Mouse (Mus musculus) midbrain, embryonic 12.5 days (tissue): ENCODE measurements around the gene Wnt3. TPM values are rescaled to one million over a fixed set of nuclear protein-coding genes. Genes with fewer than 3 reads are reported as not detected.

Experiments used
- ATAC-seq: fragments of 200-750 bp; cut with Nextera tagmentation; 2 replicates; pipeline ENCODE4 v1.8.0; 2017; ENCODE audit warnings: low read depth, moderate TSS enrichment, moderate library complexity; ENCODE audit not compliant: low FRiP score
- H3K27ac ChIP-seq: fragments of 300-500 bp; sonication (generic); replicated peaks from 2 replicates; pipeline ENCODE4 v1.5.1; 2016; ENCODE audit warnings: mild to moderate bottlenecking
- H3K27me3 ChIP-seq: fragments of 300-500 bp; sonication (generic); 2 replicates; pipeline ENCODE4 v1.6.1; 2016; ENCODE audit warnings: mild to moderate bottlenecking
- H3K36me3 ChIP-seq: fragments of 300-500 bp; sonication (generic); 2 replicates; pipeline ENCODE4 v1.6.1; 2016
- H3K4me1 ChIP-seq: fragments of 300-500 bp; sonication (generic); 2 replicates; pipeline ENCODE4 v1.6.1; 2016
- H3K4me2 ChIP-seq: fragments of 300-500 bp; sonication (generic); replicated peaks from 2 replicates; pipeline ENCODE4 v1.6.1; 2016; ENCODE audit warnings: mild to moderate bottlenecking, moderate library complexity
- H3K4me3 ChIP-seq: fragments of 300-500 bp; sonication (generic); 2 replicates; pipeline ENCODE4 v1.5.1; 2016; ENCODE audit warnings: mild to moderate bottlenecking
- H3K9ac ChIP-seq: fragments of 300-500 bp; sonication (generic); replicated peaks from 2 replicates; pipeline ENCODE4 v1.6.1; 2016; ENCODE audit warnings: mild to moderate bottlenecking, moderate library complexity
- H3K9me3 ChIP-seq: fragments of 300-500 bp; sonication (generic); 2 replicates; pipeline ENCODE4 v1.6.1; 2016; ENCODE audit warnings: mild to moderate bottlenecking
- whole genome bisulfite sequencing: fragments of 180-500 bp; shearing (Covaris S2); methylation state at CpG from one replicate; pipeline ENCODE4 v1.1.7; 2016; 5-methylcytosine and 5-hydroxymethylcytosine counted together
- polyA plus RNA-seq: library from polyadenylated mRNA; unstranded; fragments of >200 nt; fragmentation: Nextera tagmentation; extraction: Ambion mirVana; gene quantifications from 2 replicates; pipeline ENCODE4 v1.2.1, GENCODE M21; 2016

Wnt3 gene
- polyA plus RNA-seq = 16.4 and 21.3 TPM in 2 replicates

DNA sequence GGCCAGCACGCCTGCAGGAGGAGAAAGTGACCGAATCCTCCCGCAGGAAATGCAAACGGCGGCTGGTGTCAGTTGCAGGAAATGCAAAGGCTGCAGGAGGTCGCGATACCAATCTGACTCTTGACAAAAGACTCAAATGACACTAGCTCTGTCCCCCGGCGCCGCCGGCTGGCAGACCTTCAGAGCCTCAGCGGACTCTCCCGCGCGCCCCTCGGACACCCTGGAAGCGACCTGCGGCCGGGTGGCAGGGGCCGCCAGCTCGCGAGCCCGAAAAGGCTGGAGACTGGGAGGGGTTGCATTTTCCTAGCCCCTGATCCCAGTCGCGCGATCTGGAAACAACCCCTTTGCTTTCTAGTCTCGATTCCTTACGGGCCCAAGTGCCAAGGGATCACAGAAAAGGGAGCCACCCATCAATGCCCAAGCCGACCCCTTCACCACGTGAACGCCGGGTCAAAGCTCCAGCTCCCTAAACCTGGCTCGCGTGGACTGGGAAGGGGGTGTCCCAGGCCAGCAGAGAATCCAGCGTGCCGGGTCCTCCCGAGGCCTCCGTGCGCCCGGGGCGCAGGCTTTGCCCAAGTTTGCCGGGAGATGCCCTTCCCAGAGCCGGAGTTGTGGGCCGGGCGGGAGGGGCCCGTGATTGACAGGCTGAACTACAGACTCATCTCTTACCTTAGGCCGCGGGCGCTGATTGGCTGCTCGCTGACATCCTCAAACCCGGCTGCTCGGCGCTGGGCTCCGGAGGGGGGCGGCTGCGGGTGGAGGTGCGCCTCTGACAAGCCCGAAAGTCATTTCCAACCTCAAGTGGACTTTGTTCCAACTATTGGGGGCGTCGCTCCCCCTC lies at the start of gene Wnt3:
TSS of gene Wnt3 (plus strand) at position 764 of the 841 bp plus-strand sequence.
- Histone ChIP-seq H3K4me1 (peaks cover 58% of the 10 kb centered on the region), H3K27ac (peak within 1 kb of the TSS; percentile 65), H3K9ac (peak within 1 kb of the TSS; percentile 67), H3K4me3 (peak within 1 kb of the TSS; percentile 54), H3K4me2 (peak within 1 kb of the TSS; percentile 83), H3K27me3 (peaks cover 92% of the 10 kb centered on the region), H3K9me3 (no peaks in the 10 kb centered on the region), H3K36me3 (no peaks in the 10 kb centered on the region)
- whole genome bisulfite sequencing = under 1% methylated on average over 60 of the region's 60 CpGs
- peak; percentile 82 for ATAC-seq

DNA sequence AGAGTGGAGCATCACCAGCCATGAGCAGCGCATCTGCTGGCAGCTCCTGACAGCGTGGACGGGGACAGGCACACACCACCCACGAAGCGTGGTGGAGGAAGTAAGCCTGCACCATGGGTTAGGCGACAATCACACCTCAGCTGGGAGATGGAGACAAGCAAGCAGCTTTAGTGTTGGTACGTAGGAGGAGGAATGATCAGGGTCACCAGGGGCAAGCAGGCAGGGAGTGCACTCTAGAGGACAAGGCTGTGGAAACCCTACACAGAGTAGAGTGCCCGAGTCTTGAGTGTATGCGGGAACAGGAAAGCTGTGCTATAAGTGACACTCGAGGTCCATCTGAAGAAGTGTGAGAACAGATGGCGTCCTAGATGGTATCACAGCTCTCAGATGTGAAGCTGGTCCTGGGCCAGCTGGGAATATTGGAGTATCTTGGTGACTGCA lies 49.6 kb upstream of the Wnt3 start:
- Histone ChIP-seq H3K4me2 (no peak overlapping the region), H3K4me3 (no peak overlapping the region), H3K36me3 (no peaks in the 10 kb centered on the region), H3K27ac (no peak overlapping the region), H3K4me1 (peaks cover 17% of the 10 kb centered on the region), H3K27me3 (no peaks in the 10 kb centered on the region; the same call in 1 of the 2 replicates), H3K9ac (no peak overlapping the region), H3K9me3 (no peaks in the 10 kb centered on the region)
- WGBS = 84% methylated on average over 11 of the region's 11 CpGs
- ATAC-seq = no peak

DNA sequence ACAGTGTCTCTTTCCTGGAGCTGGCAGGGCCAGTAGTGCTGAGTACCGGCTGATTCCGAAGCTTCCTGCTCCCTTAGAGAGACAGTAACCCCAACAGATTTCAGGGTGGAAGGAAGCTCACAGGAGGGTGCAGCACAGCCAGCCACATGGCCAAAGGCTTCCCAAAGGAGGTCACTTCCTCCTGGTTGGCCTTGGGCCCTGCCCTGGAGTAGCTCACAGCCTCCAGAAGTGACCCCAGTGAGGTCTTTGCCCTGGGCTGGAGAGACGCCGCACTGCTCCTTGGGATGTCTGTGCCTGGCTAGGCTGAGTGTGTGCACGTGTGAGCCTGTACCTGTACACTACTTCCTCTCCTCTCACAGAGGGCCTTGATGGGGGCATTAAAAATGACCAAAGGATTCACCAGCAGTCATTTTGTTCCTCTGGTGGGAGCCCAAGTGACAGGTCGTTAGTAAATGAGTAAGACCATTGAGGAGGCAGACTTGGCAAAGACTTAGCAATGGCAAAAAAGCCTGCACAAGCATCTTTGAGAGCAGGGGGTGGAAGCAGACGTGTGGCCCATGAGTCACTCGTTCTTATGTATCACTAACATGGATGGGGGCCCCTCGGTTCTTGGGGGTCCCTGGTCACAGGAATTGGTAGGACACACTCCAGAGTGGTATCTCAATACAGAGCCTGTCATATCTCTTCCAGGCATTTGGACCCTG lies 44.5 kb upstream of the Wnt3 start:
- H3K4me2 ChIP-seq = no peak overlapping the region
- peaks cover 9% of the 10 kb centered on the region for H3K27me3 ChIP-seq
- H3K4me1 ChIP-seq = no peaks in the 10 kb centered on the region
- no peak overlapping the region for H3K4me3 ChIP-seq
- ATAC-seq = no peak
- H3K36me3 ChIP-seq = no peaks in the 10 kb centered on the region
- H3K27ac ChIP-seq = no peak overlapping the region
- WGBS = 74% methylated on average over 9 of the region's 9 CpGs
- H3K9ac ChIP-seq = no peak overlapping the region
- no peaks in the 10 kb centered on the region for H3K9me3 ChIP-seq

DNA sequence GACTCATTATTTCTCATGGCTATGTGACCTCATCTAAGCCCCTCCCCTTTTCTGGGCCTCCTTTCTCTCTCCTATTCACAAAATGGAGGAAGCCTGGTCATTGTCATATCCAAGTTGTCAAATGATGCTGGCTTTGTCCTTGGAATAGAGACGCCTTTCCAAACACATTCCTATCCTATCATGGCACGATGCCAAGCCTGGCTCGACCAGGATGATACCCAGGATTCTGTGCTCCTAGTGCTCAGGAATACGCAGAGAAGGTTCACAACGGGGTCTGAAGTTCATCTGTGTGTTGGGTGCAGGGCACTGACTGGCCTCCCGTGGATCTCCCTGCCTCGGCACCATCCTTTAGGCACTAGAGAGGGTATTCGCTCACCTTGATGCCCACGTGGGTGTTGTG lies 42.4 kb upstream of the Wnt3 start:
- Histone ChIP-seq H3K4me2 (no peak overlapping the region), H3K4me1 (no peaks in the 10 kb centered on the region), H3K4me3 (no peak overlapping the region), H3K36me3 (no peaks in the 10 kb centered on the region), H3K27me3 (peaks cover 9% of the 10 kb centered on the region), H3K9me3 (no peaks in the 10 kb centered on the region), H3K9ac (no peak overlapping the region), H3K27ac (no peak overlapping the region)
- no peak for ATAC-seq
- 90% methylated on average over 9 of the region's 9 CpGs for WGBS

GRCm38 (mm10) chr11:103732306-103732705 lies 41.6 kb upstream of the Wnt3 start:
- 84% methylated on average over 7 of the region's 7 CpGs for WGBS
- ATAC-seq = no peak
- no peak overlapping the region for H3K4me2 ChIP-seq

GRCm38 (mm10) chr11:103733069-103733468 lies 40.9 kb upstream of the Wnt3 start:
- Histone ChIP-seq H3K4me1 (no peaks in the 10 kb centered on the region), H3K9me3 (no peaks in the 10 kb centered on the region), H3K4me2 (no peak overlapping the region), H3K36me3 (no peaks in the 10 kb centered on the region), H3K27ac (no peak overlapping the region), H3K9ac (no peak overlapping the region), H3K4me3 (no peak overlapping the region), H3K27me3 (peaks cover 9% of the 10 kb centered on the region)
- no peak for ATAC-seq
- WGBS = 73% methylated on average over 4 of the region's 4 CpGs

More at GRCm38 (mm10) chr11:103732306-103732705, 41.6 kb upstream of the Wnt3 start:
- Histone ChIP-seq H3K27me3 (peaks cover 9% of the 10 kb centered on the region), H3K4me3 (no peak overlapping the region), H3K9me3 (no peaks in the 10 kb centered on the region), H3K27ac (no peak overlapping the region), H3K36me3 (no peaks in the 10 kb centered on the region), H3K4me1 (no peaks in the 10 kb centered on the region), H3K9ac (no peak overlapping the region)

GRCm38 (mm10) chr11:103733961-103734360 lies 40.0 kb upstream of the Wnt3 start:
- no peak overlapping the region for H3K4me2 ChIP-seq
- 86% methylated on average over 2 of the region's 2 CpGs for WGBS
- ATAC-seq = no peak

GRCm38 (mm10) chr11:103734411-103735045 lies 39.4 kb upstream of the Wnt3 start:
- no peak overlapping the region for H3K9ac ChIP-seq
- H3K27ac ChIP-seq = no peak overlapping the region
- no peak for ATAC-seq
- no peaks in the 10 kb centered on the region for H3K36me3 ChIP-seq
- WGBS = 77% methylated on average over 5 of the region's 5 CpGs
- no peak overlapping the region for H3K4me3 ChIP-seq
- H3K9me3 ChIP-seq = no peaks in the 10 kb centered on the region
- H3K4me1 ChIP-seq = no peaks in the 10 kb centered on the region
- H3K27me3 ChIP-seq = peaks cover 9% of the 10 kb centered on the region
- no peak overlapping the region for H3K4me2 ChIP-seq

More at GRCm38 (mm10) chr11:103733961-103734360, 40.0 kb upstream of the Wnt3 start:
- no peak overlapping the region for H3K4me3 ChIP-seq
- H3K27ac ChIP-seq = no peak overlapping the region
- H3K4me1 ChIP-seq = no peaks in the 10 kb centered on the region
- H3K27me3 ChIP-seq = peaks cover 9% of the 10 kb centered on the region
- H3K9ac ChIP-seq = no peak overlapping the region
- no peaks in the 10 kb centered on the region for H3K36me3 ChIP-seq
- H3K9me3 ChIP-seq = no peaks in the 10 kb centered on the region

DNA sequence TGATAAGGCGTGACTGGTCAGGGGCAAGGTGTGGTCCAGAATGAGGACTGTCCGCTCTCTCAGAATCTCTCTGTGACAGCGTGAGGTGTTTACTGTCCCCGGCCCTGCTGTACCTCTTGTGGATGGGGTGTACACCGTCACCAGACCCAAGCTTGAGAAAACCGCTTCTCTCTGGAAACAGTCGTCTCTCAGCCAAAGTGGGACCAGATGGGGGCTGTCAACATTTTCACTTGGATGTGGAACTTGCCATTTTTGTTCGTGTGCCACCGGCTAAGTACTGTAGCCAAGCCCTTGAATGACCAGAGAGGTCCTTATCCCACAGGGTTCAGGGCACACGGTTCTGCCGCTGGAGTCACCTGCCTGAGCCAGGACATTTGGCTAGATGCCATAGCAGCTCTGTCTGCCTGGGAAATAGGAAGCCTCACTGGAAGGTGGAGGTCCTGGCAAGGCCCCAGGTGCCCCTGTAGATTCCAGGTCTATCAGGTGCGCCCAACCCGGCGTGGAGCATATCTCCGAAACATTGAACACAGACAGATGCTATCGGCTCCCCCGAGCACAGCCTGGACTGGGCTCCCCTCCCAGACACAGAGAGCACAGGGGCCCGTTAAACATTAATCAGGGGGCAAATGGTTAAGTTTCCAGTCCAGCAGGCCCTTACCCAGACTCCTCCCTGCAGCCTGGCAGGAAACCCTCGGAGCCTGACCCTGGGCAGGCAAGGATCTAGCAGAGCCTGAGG lies 38.7 kb upstream of the Wnt3 start:
- Histone ChIP-seq H3K27me3 (peaks cover 9% of the 10 kb centered on the region), H3K4me1 (no peaks in the 10 kb centered on the region), H3K9ac (no peak overlapping the region), H3K4me2 (no peak overlapping the region), H3K27ac (no peak overlapping the region), H3K36me3 (no peaks in the 10 kb centered on the region), H3K9me3 (no peaks in the 10 kb centered on the region), H3K4me3 (no peak overlapping the region)
- whole genome bisulfite sequencing = 81% methylated on average over 19 of the region's 19 CpGs
- no peak for ATAC-seq

DNA sequence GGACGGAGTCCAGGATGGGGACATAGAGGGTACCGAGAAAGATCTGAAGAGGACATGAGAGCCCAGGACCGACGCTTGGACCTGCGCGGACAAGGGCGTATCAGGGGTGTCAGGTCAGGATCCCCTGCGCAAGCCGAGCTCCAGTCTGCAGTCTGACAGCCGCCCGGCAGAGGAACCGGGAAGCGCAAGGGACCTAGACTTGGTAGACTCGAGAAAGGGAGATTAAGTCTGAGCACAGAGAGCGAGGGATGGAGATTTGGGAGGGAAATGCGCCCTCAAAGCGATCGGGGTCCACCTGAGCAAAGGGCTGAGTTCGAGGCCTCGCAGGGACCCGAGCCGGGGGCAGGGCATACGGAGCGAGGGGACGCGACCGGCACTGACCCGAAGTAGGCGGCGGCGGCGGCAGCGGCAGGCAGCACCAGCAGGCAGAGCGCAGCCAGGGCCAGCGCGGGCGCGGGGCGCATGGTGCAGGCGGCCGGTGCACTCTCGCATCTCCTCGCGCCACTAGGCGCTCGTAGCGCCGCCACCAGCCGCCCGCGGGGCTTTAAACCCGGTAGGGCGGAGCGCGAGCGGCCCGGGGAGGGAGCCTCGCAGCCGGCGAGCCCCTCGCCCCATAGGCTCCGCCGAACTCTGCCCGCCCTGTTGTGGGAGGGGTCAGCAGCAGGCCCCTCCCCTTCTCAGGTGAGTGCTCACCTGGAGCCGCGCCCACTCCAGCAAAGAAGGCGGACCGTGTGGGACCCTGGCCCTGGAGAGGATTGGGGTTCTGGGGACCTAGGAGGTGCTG lies 24.5 kb upstream of the Wnt3 start, which contains the start of gene Wnt9b:
TSS of gene Wnt9b (minus strand) at position 516 of the 784 bp plus-strand sequence.
- Histone ChIP-seq H3K4me2 (peak within 1 kb of the TSS; percentile 79), H3K27me3 (peaks cover 86% of the 10 kb centered on the region), H3K4me1 (peaks cover 12% of the 10 kb centered on the region), H3K9me3 (no peaks in the 10 kb centered on the region), H3K4me3 (peak within 1 kb of the TSS; percentile 46), H3K9ac (peak within 1 kb of the TSS; percentile 20; the same call in 1 of the 2 replicates), H3K27ac (no peak within 1 kb of the TSS), H3K36me3 (no peaks in the 10 kb centered on the region)
- under 1% methylated on average over 40 of the region's 68 CpGs for WGBS
- ATAC-seq = peak; percentile 19; the same call in 1 of the 2 replicates

GRCm38 (mm10) chr11:103750612-103751011 lies 23.3 kb upstream of the Wnt3 start:
- H3K36me3 ChIP-seq = no peaks in the 10 kb centered on the region
- H3K27ac ChIP-seq = no peak overlapping the region
- H3K9ac ChIP-seq = no peak overlapping the region
- no peak overlapping the region for H3K4me3 ChIP-seq
- 67% methylated on average over 3 of the region's 3 CpGs for WGBS
- H3K27me3 ChIP-seq = peaks cover 87% of the 10 kb centered on the region
- H3K9me3 ChIP-seq = no peaks in the 10 kb centered on the region
- no peak for ATAC-seq
- peaks cover 12% of the 10 kb centered on the region for H3K4me1 ChIP-seq
- no peak overlapping the region for H3K4me2 ChIP-seq
